Mouse (Mus musculus) embryonic fibroblast, embryonic 13.5 days (primary cell): ENCODE data around the gene Dhx35.

Experiments
- CTCF ChIP-seq: IDR thresholded peaks from 2 replicates; pipeline ENCODE4 v1.5.1; 2011; ENCODE audit warnings: mild to moderate bottlenecking, control low read depth, low read length, moderate library complexity, borderline replicate concordance; ENCODE audit not compliant: insufficient read depth
- POLR2A ChIP-seq: IDR thresholded peaks from 2 replicates; pipeline ENCODE4 v1.6.1; 2011; ENCODE audit warnings: low read depth, mild to moderate bottlenecking, control low read depth, low read length, moderate library complexity

- TF ChIP-seq CTCF (peak; percentile 99), POLR2A (no peak)
These were observed 68.9 kb downstream of the Dhx35 start for GRCm38 (mm10) chr2:158863341-158864125.
